Mouse (Mus musculus) forebrain, embryonic 12.5 days (tissue): ENCODE data around the gene Fam43b. TPM values are rescaled to one million over a fixed set of nuclear protein-coding genes. Genes with fewer than 3 reads are reported as not detected.

Source experiments
- polyA plus RNA-seq: library from polyadenylated mRNA; unstranded; fragments of >200 nt; fragmentation: Nextera tagmentation; extraction: Ambion mirVana; gene quantifications from 2 replicates; pipeline ENCODE4 v1.2.1, GENCODE M21; 2016

Fam43b gene
- polyA plus RNA-seq, 1 experiment from 2014 or later: 0.24 TPM

Other genes with a start within 250 kb of the Fam43b start
- 214 and 229 TPM in 2 replicates for gene Hp1bp3, start 180.2 kb downstream of the Fam43b start, polyA plus RNA-seq
- 1.3 and 1.6 TPM in 2 replicates for gene Sh2d5, start 146.1 kb downstream of the Fam43b start, polyA plus RNA-seq
- gene Kif17, start 146.1 kb downstream of the Fam43b start, polyA plus RNA-seq: 0.40 and 0.45 TPM in 2 replicates
- gene Ddost, start 91.8 kb downstream of the Fam43b start, polyA plus RNA-seq: 193 and 209 TPM in 2 replicates
- gene Pink1, start 70.2 kb downstream of the Fam43b start, polyA plus RNA-seq: 53.9 and 57.0 TPM in 2 replicates
- gene Cda, start 28.5 kb downstream of the Fam43b start, polyA plus RNA-seq: 1.6 and 1.8 TPM in 2 replicates
- 14.5 and 14.7 TPM in 2 replicates for gene Mul1, start 38.1 kb upstream of the Fam43b start, polyA plus RNA-seq
- gene Camk2n1, start 57.8 kb upstream of the Fam43b start, polyA plus RNA-seq: 4.8 and 5.4 TPM in 2 replicates
- gene Vwa5b1, start 239.4 kb upstream of the Fam43b start, polyA plus RNA-seq: 0.13 and 0.45 TPM in 2 replicates